Mouse (Mus musculus) brain, embryonic 14.5 days (tissue): ENCODE data around the gene Meioc.

Experiments used
- CTCF ChIP-seq: fragments of 200-500 bp; IDR thresholded peaks from 2 replicates; pipeline ENCODE4 v1.5.1; 2012; ENCODE audit warnings: inconsistent platforms, mild to moderate bottlenecking, moderate library complexity, borderline replicate concordance; ENCODE audit not compliant: insufficient read depth, insufficient read length; ENCODE audit errors: extremely low read depth
- POLR2A ChIP-seq: fragments of 200-500 bp; IDR thresholded peaks from 2 replicates; pipeline ENCODE4 v1.6.1; 2012; ENCODE audit warnings: mild to moderate bottlenecking, inconsistent platforms, borderline replicate concordance; ENCODE audit not compliant: poor library complexity, insufficient read depth, insufficient read length, severe bottlenecking; ENCODE audit errors: extremely low read depth

DNA sequence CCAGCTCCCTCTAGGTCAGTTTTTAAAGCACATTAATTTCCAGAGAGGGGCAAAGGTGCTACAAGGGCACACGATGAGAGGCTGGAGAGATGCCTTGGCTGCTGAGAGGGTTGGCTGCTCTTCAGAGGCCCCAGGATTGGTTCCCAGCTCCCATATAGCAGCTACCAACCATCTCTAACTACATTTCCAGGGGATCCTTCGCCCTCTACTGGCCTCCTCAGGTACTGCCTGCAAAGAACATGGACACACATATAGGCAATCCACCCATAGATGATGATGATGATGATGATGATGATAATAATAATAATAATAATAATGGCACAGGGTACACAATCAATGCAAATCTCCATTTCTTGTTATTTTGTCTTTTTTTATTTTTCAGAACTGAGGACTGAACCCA is 44.1 kb upstream of the Meioc start:
- TF ChIP-seq POLR2A (no peak), CTCF (0 out of 2 replicates have a peak, but pooled peaks have one; percentile 11)
